ENCODE assay signal across 9 mouse cellular contexts in genomic region chr19:29803946-29804345, GRCm38 (mm10). TPM values are rescaled to one million over a fixed set of nuclear protein-coding genes. Genes with fewer than 3 reads are reported as not detected.
A peak's percentile ranks its signal among the peaks of the same experiment; 100 is the strongest.
DNase-seq lines count a peak whose midpoint lies in the region; ATAC-seq and TF ChIP-seq lines count a peak whose summit lies in the region.
"Had no signal": no experiment of that assay in that cellular context is flagged by ENCODE, and none has a peak within 500 bp of the region (broad histone marks: within the 10 kb centered on the region; RNA-seq: fewer than 3 reads in every experiment).

No protein-coding gene starts in this region.

- H3K4me2 ChIP-seq in kidney, postnatal 0 days (ENCODE audit: low read length): peak overlapping the region; percentile 74
- H3K4me2 ChIP-seq in embryonic facial prominence, embryonic 14.5 days (ENCODE audit: low read depth, low read length): peak overlapping the region; percentile 68
- H3K4me2 ChIP-seq in intestine, embryonic 15.5 days (replicated peaks): peak overlapping the region; percentile 43
- H3K4me2 ChIP-seq in myocyte (ENCODE audit: low read depth): peak overlapping the region; percentile 95

- no peaks in the 10 kb centered on the region for H3K36me3 ChIP-seq in kidney, postnatal 0 days (ENCODE audit: insufficient read depth, low read length)
- H3K36me3 ChIP-seq in embryonic facial prominence, embryonic 14.5 days (ENCODE audit: control insufficient read depth, insufficient read depth, low read length): peaks cover 3% of the 10 kb centered on the region; the same call in 1 of the 2 replicates
- H3K36me3 ChIP-seq in intestine, embryonic 15.5 days: no peaks in the 10 kb centered on the region
- no peaks in the 10 kb centered on the region for H3K36me3 ChIP-seq in myocyte (ENCODE audit: control insufficient read depth, insufficient read depth)

- H3K4me1 ChIP-seq in kidney, postnatal 0 days (replicated peaks; ENCODE audit: insufficient read depth, low read length): 0 out of 2 replicates have a peak, but pooled peaks cover 6% of the 10 kb centered on the region
- H3K4me1 ChIP-seq in embryonic facial prominence, embryonic 14.5 days (ENCODE audit: control insufficient read depth, insufficient read depth, low read length): peaks cover 14% of the 10 kb centered on the region
- H3K4me1 ChIP-seq in intestine, embryonic 15.5 days (replicated peaks): 0 out of 2 replicates have a peak, but pooled peaks cover 3% of the 10 kb centered on the region

- no peak for ATAC-seq in kidney, postnatal 0 days (replicated peaks; ENCODE audit: low FRiP score, low read depth)
- no peak for ATAC-seq in embryonic facial prominence, embryonic 14.5 days (ENCODE audit: low read depth)
- no peak for ATAC-seq in intestine, embryonic 15.5 days

- DNase-seq in kidney, postnatal 0 days (ENCODE audit: low spot score): no peak
- DNase-seq in kidney, adult 9 months: no peak
- no peak for DNase-seq in embryonic facial prominence, embryonic 14.5 days (ENCODE audit: low spot score)
- no peak for DNase-seq in cerebellum, postnatal 10 days
- no peak for DNase-seq in frontal cortex, postnatal 25 days (ENCODE audit: low spot score in 2 of 2)
- no peak for DNase-seq in spleen, adult 18-20 months
- DNase-seq: right cerebral cortex, adult 18-20 months had no signal

- H3K4me3 ChIP-seq in kidney, postnatal 0 days (replicated peaks; ENCODE audit: low read depth, low read length): peak overlapping the region; percentile 95; the same call in 1 of the 2 replicates
- H3K4me3 ChIP-seq in embryonic facial prominence, embryonic 14.5 days (ENCODE audit: low read depth, low read length): peak overlapping the region; percentile 91
- peak overlapping the region; percentile 1; the same call in 1 of the 2 replicates for H3K4me3 ChIP-seq in intestine, embryonic 15.5 days (replicated peaks)
- peak overlapping the region; percentile 53 for H3K4me3 ChIP-seq in myocyte

- H3K79me2 ChIP-seq in myocyte (ENCODE audit: control insufficient read depth, insufficient read depth): peaks cover 58% of the 10 kb centered on the region

- TF ChIP-seq CTCF in kidney, postnatal 0 days (IDR thresholded peaks at IDR 0.05; ENCODE audit: low read depth): no peak

- WGBS in kidney, postnatal 0 days: 29% methylated on average over 3 of the region's 3 CpGs
- WGBS in embryonic facial prominence, embryonic 14.5 days: 36% methylated on average over 3 of the region's 3 CpGs
- WGBS in intestine, embryonic 15.5 days: 30% methylated on average over 3 of the region's 3 CpGs

- no peak overlapping the region for H3K27ac ChIP-seq in kidney, postnatal 0 days
- H3K27ac ChIP-seq in embryonic facial prominence, embryonic 14.5 days (replicated peaks; ENCODE audit: low read depth, low read length): no peak overlapping the region
- no peak overlapping the region for H3K27ac ChIP-seq in intestine, embryonic 15.5 days

- no peak overlapping the region for H3K9ac ChIP-seq in kidney, postnatal 0 days (ENCODE audit: low read depth, low read length)
- H3K9ac ChIP-seq in embryonic facial prominence, embryonic 14.5 days (ENCODE audit: low read depth, low read length): 0 out of 2 replicates have a peak overlapping the region, but pooled peaks have one; percentile 27
- no peak overlapping the region for H3K9ac ChIP-seq in intestine, embryonic 15.5 days

- no peaks in the 10 kb centered on the region for H3K9me3 ChIP-seq in kidney, postnatal 0 days (replicated peaks; ENCODE audit: low read length)
- H3K9me3 ChIP-seq in embryonic facial prominence, embryonic 14.5 days (ENCODE audit: control insufficient read depth, low read length): no peaks in the 10 kb centered on the region
- H3K9me3 ChIP-seq in intestine, embryonic 15.5 days: no peaks in the 10 kb centered on the region

- no peak overlapping the region for H3ac ChIP-seq in myocyte (ENCODE audit: control insufficient read depth, insufficient read length)

- no peaks in the 10 kb centered on the region for H3K27me3 ChIP-seq in kidney, postnatal 0 days (ENCODE audit: insufficient read depth, low read length)
- H3K27me3 ChIP-seq in embryonic facial prominence, embryonic 14.5 days (replicated peaks; ENCODE audit: control insufficient read depth, insufficient read depth, low read length): no peaks in the 10 kb centered on the region
- no peaks in the 10 kb centered on the region for H3K27me3 ChIP-seq in intestine, embryonic 15.5 days (replicated peaks)
- no peaks in the 10 kb centered on the region for H3K27me3 ChIP-seq in myocyte (ENCODE audit: control insufficient read depth, insufficient read depth, insufficient read length)

- no peak for TF ChIP-seq POLR2A in myocyte (IDR thresholded peaks at IDR 0.05; ENCODE audit: insufficient read length, low read depth)

TF ChIP-seq in myocyte, 11 proteins besides CTCF, POLR2A, EP300 and RAD21:
- no peak for TF ChIP-seq SRF (IDR thresholded peaks at IDR 0.05; ENCODE audit: control insufficient read depth, insufficient read length, low read depth)
- no peak for TF ChIP-seq MYOG (IDR thresholded peaks at IDR 0.05; ENCODE audit: control insufficient read depth in 1 of 3, insufficient read depth in 1 of 3, insufficient read length in 2 of 3, low read depth in 2 of 3)
- TF ChIP-seq USF1 (IDR thresholded peaks at IDR 0.05; ENCODE audit: low read depth): no peak
- no peak for TF ChIP-seq TCF12 (IDR thresholded peaks at IDR 0.05; ENCODE audit: insufficient read depth, poor library complexity, severe bottlenecking)
- no peak for TF ChIP-seq TCF3 (IDR thresholded peaks at IDR 0.05; ENCODE audit: insufficient read length, low read depth)
- TF ChIP-seq CEBPB (IDR thresholded peaks at IDR 0.05; ENCODE audit: insufficient read depth, poor library complexity, severe bottlenecking): no peak
- TF ChIP-seq POLR2AphosphoS2 (IDR thresholded peaks at IDR 0.05; ENCODE audit: insufficient read length, low read depth): no peak
- TF ChIP-seq REST (IDR thresholded peaks at IDR 0.05; ENCODE audit: insufficient read depth, insufficient read length): no peak

RNA-seq across cellular contexts. Expression of gene 9930021J03Rik, which starts 1.8 kb away (rescaled TPM):
- 5.0 and 5.9 TPM in 2 replicates for polyA plus RNA-seq in kidney, postnatal 0 days (2015; fragmentation: Nextera tagmentation; extraction: Ambion mirVana)
- 8.0 and 9.1 TPM in 2 replicates for polyA plus RNA-seq in embryonic facial prominence, embryonic 14.5 days (2014; fragmentation: Nextera tagmentation; extraction: Ambion mirVana)
- 4.0 and 4.3 TPM in 2 replicates for polyA plus RNA-seq in intestine, embryonic 15.5 days (2015; fragmentation: Nextera tagmentation; extraction: Ambion mirVana)
- polyA plus RNA-seq in myocyte (2012; fragmentation: generic; extraction: Trizol): 3.1 TPM

RNA-seq across cellular contexts. Expression of gene Ranbp6, which starts 8.8 kb away (rescaled TPM):
- polyA plus RNA-seq in kidney, postnatal 0 days (2015; fragmentation: Nextera tagmentation; extraction: Ambion mirVana): 12.8 and 14.2 TPM in 2 replicates
- 19.5 and 23.2 TPM in 2 replicates for polyA plus RNA-seq in embryonic facial prominence, embryonic 14.5 days (2014; fragmentation: Nextera tagmentation; extraction: Ambion mirVana)
- 12.1 and 12.9 TPM in 2 replicates for polyA plus RNA-seq in intestine, embryonic 15.5 days (2015; fragmentation: Nextera tagmentation; extraction: Ambion mirVana)
- 2.1 TPM for polyA plus RNA-seq in myocyte (2012; fragmentation: generic; extraction: Trizol)

Comparison
In these comparisons a context has a peak if more than half of its experiments do, and no peak if none do; other contexts are left out.
1. H3K4me2 ChIP-seq: peak in every context shown above with its lines; median percentile 95 in myocyte; 74 in kidney, postnatal 0 days; 68 in embryonic facial prominence, embryonic 14.5 days; 43 in intestine, embryonic 15.5 days.
2. H3K4me3 ChIP-seq: peak in every context shown above with its lines; median percentile 95 in kidney, postnatal 0 days; 91 in embryonic facial prominence, embryonic 14.5 days; 53 in myocyte; 1 in intestine, embryonic 15.5 days.